Mouse (Mus musculus): ENCODE results near the gene Btn1a1.

Gene Btn1a1

DNA sequence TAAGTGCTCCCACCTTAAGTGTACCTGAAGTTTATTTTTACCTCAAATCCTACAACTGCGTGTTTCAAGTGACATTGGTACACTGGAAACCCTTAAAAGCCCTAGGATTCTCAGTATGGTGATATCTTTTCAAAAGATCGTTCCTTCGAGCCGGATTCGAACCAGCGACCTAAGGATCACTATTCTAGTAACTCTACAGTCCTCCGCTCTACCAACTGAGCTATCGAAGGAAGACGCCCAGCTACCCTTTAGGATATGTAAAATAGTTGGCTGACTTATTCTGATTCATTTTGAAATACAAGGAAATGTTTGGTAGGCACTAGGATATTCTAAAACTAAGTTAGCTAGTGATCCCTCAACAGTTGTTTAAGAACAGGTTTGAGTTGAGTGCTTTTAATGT lies 40.2 kb downstream of the Btn1a1 start:
- DNase-seq (ENCODE audit: extremely low read depth, insufficient read length, low spot score): peak; percentile 63

GRCm38 (mm10) chr13:23424494-23425325 lies 41.0 kb downstream of the Btn1a1 start:
- DNase-seq (ENCODE audit: extremely low read depth, insufficient read length, low spot score): peak; percentile 94

DNA sequence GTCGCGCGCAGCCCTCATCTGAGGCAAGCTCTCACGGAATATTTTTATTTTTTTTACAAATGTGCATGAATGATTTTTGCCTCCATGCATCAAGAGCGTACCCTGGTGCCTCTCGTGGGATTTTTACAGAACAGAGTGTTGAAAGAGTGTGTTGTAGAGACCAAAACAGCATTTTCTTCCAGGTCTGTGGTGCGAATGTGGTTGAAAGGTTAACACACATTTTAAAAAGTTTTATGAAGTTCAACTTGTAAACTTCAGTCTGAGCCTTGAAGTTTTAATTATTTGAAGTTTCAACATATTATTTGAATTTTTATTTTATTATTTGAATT lies 41.7 kb downstream of the Btn1a1 start:
- DNase-seq (ENCODE audit: extremely low read depth, insufficient read length, low spot score): no peak

GRCm38 (mm10) chr13:23423286-23424051 lies 42.2 kb downstream of the Btn1a1 start, which contains the start of gene Abt1:
TSS of gene Abt1 (minus strand) at chr13:23423866.
- peak; percentile 90 for DNase-seq (ENCODE audit: extremely low read depth, insufficient read length, low spot score)

DNA sequence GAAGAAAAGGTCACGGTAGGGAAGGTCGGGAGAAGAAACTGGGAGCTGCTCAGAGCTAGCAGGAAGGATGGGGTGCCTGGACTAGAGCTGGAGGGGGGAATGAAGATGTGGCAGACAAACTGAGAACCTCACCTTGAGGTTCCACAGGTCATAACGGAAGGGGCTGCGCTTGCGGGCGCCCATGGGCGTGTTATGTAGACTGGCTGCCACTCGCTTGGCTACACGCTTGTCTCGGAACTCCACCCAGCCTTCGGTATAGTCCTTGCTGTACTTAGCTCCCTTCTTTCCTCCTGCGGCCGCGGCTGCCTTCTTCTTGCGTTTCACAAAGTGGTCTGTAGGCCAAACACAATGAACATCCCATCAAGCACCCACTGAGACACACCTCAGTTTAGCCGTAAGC lies 43.4 kb downstream of the Btn1a1 start:
- DNase-seq (ENCODE audit: extremely low read depth, insufficient read length, low spot score): no peak

GRCm38 (mm10) chr13:23412630-23413521 lies 52.8 kb downstream of the Btn1a1 start:
- peak; percentile 62 for DNase-seq (ENCODE audit: extremely low read depth, insufficient read length, low spot score)

GRCm38 (mm10) chr13:23412211-23412629 lies 53.5 kb downstream of the Btn1a1 start:
- no peak for DNase-seq (ENCODE audit: extremely low read depth, insufficient read length, low spot score)

DNA sequence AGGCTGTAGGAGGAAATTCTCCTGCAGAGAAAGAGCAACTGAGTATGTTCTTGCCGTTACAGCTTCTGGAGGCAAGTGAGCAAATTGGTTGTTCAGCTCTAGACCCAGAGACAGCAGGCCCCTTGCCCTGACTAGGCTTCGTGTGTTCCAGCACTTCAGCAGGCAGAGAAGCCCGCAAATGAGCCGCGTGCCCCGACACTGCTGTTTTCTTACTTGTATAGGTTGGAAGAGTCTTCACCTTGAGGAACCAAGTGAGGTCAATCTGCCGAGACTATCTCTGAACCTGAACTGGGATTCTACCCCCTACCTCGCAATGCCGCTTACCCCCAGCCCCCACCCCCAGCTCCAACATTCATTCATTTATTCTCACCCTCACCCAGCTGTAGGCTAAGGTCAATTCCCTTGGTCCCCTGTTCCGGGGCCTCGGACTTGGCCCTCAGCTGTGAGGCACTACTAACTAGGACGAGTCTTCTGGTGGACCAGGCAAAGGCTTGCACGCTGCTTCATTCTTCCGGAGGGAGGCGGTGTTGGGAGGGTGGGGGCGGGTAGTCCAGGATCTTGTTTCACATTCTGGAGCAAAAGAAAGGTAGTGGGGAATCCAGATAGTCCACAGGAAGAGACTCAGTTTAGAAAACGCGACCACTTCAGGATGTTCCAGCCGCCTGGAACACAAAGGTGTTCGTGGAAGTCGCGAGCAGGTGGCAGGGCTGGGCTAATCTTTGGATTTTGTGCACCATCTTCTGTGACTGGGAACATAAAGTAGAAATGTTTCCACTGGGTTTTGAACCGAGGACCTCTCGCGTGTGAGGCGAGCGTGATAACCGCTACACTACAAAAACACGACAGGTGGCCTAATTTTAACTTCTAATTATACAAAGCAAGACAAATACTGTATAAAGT lies 54.1 kb downstream of the Btn1a1 start:
- DNase-seq (ENCODE audit: extremely low read depth, insufficient read length, low spot score): peak; percentile 35

- DNase-seq (ENCODE audit: extremely low read depth, insufficient read length, low spot score): no peak
Observed at GRCm38 (mm10) chr13:23410632-23411031, 55.1 kb downstream of the Btn1a1 start.
